Mouse (Mus musculus) monocyte, adult 5-6 weeks (primary cell): ENCODE data around the gene Oog2. TPM values are rescaled to one million over a fixed set of nuclear protein-coding genes. Genes with fewer than 3 reads are reported as not detected.
"Not testable (repeated sequence)": the region's sequence is repeated elsewhere in the genome, so short reads cannot be mapped to it uniquely, and the experiment has no call there.

ENCODE experiments used
- ATAC-seq: fragments of 153-309, 156-312 bp; replicated peaks from 2 replicates; pipeline ENCODE4 v1.8.0; 2017; ENCODE audit warnings: mild to moderate bottlenecking; ENCODE audit not compliant: low TSS enrichment, insufficient number of reproducible peaks, severe bottlenecking, poor library complexity, low FRiP score
- total RNA-seq: library from RNA; stranded (forward); fragments of 200-1000, 200-491, 200-594 nt; gene quantifications from 3 replicates; pipeline ENCODE4 v1.2.3, GENCODE M21; 2017

Oog2 gene
- total RNA-seq = not detected in 3 replicates

- no peak for ATAC-seq
Measured at GRCm38 (mm10) chr4:144190419-144190818, at the start of gene Oog2. TSS of gene Oog2 (plus strand) at chr4:144190719.

- no peak for ATAC-seq
Measured at GRCm38 (mm10) chr4:144162563-144162962, 28.0 kb upstream of the Oog2 start, which contains the start of gene Oog3. TSS of gene Oog3 (minus strand) at chr4:144162663.

GRCm38 (mm10) chr4:144213218-144213617, 22.7 kb downstream of the Oog2 start, which contains the start of gene C87977:
TSS of gene C87977 (minus strand) at chr4:144213318.
- not testable (repeated sequence) for ATAC-seq

Other genes starting within 250 kb of the Oog2 start
- not detected in 3 replicates for gene Pramef25, start 239.7 kb upstream of the Oog2 start, total RNA-seq
- not detected in 3 replicates for gene Gm13101, start 223.8 kb upstream of the Oog2 start, total RNA-seq
- gene Pramef17, start 196.3 kb upstream of the Oog2 start, total RNA-seq = not detected in 3 replicates
- gene Pramel4, start 131.6 kb upstream of the Oog2 start, total RNA-seq = not detected in 3 replicates
- gene Gm13102, start 84.2 kb upstream of the Oog2 start, total RNA-seq = not detected in 3 replicates
- gene Oog3, start 28.1 kb upstream of the Oog2 start, total RNA-seq = not detected in 3 replicates
- not detected in 3 replicates for gene C87977, start 22.6 kb downstream of the Oog2 start, total RNA-seq
- not detected in 3 replicates for gene Pramel5, start 89.8 kb downstream of the Oog2 start, total RNA-seq
- not detected in 3 replicates for gene Gm13128, start 139.5 kb downstream of the Oog2 start, total RNA-seq
- gene Gm13119, start 167.2 kb downstream of the Oog2 start, total RNA-seq = not detected in 3 replicates
- not detected in 3 replicates for gene Pramef20, start 187.2 kb downstream of the Oog2 start, total RNA-seq
- gene Pramef12, start 217.7 kb downstream of the Oog2 start, total RNA-seq = not detected in 3 replicates
- gene 1700012P22Rik, start 248.1 kb downstream of the Oog2 start, total RNA-seq = not detected in 3 replicates